Mouse (Mus musculus) cerebellum, adult 2 months (tissue): ENCODE measurements at regions not wholly inside any gene's neighbourhood (a gene's known extent, or its start where the extent isn't known, plus 50 kb on each side); places are given as distances from the start of the nearest gene placed in this dataset.

Experiments used
- CTCF ChIP-seq: fragments of 200-500 bp; IDR thresholded peaks from 2 replicates; pipeline ENCODE4 v1.5.1; 2011; ENCODE audit warnings: low read depth, mild to moderate bottlenecking, control low read depth, low read length, moderate library complexity, borderline replicate concordance; ENCODE audit not compliant: insufficient read depth
- POLR2A ChIP-seq: fragments of 200-500 bp; IDR thresholded peaks from 2 replicates; pipeline ENCODE4 v1.6.1; 2011; ENCODE audit warnings: low read length, control low read depth, borderline replicate concordance; ENCODE audit not compliant: insufficient read depth

GRCm38 (mm10) chr15:61562252-61562651 is 639.4 kb upstream of the A1bg start:
- TF ChIP-seq POLR2A (no peak), CTCF (no peak)
